Mouse (Mus musculus) forelimb bud, embryonic 11.5 days (tissue): ENCODE measurements around the gene G6pc2.
A peak's percentile ranks its signal among the peaks of the same experiment; 100 is the strongest.

Experiments
- DNase-seq: peaks from one replicate; pipeline ENCODE4 v3.0.0-alpha.2; 2012; ENCODE audit warnings: low read depth, low spot score

The G6pc2 gene

DNA sequence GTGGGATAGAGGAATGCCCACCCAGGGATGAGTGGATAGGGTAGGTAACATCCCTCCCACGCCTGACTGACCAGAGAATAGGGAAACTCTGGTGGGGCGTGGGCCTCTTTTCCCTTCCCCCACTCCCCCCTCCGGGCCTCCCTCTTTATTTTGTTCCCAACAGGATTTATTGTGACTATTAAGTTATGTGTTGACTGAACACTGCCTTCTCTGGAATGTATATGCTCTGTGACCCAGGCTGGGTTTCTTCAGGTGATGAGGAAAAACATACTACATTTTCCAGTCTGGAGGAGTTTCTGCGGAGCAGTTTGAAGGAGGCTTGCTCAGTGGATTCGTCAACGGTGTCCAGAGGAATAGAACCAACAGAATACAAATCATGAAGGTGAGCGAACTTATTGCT lies at the start of gene G6pc2:
G6pc2 (plus strand) TSS at position 301 of the 400 bp plus-strand sequence.
- DNase-seq, result no peak

DNA sequence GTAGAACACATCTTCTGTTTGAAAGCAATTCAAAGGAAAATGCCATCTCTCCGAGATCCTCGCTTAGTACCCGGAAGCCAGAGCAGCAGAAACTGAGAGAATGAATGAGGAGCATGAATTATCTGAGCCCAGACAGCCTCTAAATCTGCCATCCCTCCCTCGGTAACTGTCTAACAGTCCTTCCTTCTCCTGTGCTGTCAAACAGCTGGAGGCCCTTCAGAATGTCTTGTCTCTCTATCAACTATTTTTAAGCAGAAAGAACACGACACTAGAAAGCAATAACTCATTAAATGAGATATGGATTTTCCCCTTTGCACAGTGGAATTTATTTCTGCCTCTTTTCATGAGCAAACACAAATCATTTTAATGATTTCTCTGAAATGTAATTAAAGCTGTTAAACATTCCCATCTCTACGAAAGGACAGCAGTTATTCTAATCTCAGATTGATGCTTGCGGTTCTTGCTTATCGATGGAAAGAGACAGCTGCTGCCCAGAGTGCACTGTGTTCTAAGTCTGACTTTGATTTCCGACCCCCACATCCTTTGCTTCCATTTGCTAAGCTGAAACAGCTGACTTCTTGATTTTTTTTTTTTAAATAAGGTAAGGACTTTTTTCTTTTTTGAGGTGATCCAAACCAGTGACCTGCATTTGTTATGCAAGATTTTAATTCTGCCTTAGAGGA lies 40.3 kb upstream of the G6pc2 start:
- no peak for DNase-seq

DNA sequence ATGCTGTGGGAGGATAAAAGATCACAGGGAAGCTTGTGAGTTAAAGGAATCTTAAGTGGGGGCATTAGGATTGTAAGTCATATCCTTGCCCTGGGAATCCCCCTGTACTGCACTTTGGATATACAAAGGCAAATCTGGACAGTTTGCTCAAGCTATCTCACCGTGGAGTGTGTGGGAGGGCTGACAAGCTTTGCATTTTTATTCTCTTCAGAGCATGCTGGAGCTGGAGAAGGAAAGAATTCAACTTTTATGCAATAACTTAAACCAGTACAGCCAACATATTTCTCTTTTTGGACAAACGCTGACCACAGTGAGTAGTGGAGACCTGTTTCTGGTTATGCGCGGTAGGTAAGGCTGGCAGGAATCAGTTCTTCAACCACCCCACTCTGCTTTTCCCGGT lies 35.6 kb upstream of the G6pc2 start:
- no peak for DNase-seq

DNA sequence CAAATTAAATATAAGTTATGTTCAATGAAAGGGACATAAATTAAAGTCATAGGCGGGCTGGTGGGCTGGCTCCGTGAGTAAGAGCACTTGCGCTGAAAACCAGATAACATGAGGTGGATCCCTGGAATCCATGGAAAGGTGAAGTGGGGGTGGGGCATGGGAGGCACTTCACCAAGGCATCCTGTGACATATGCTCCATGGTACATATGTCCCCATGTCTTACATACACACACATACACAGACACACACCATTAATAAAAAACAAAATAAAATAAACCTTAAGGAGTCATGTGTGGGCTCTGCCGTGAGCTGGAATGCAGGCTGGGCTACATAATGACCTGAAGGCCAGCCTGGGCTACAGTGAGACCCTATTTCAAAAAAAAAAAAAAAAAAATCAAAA lies 31.2 kb upstream of the G6pc2 start:
- DNase-seq, result no peak

DNA sequence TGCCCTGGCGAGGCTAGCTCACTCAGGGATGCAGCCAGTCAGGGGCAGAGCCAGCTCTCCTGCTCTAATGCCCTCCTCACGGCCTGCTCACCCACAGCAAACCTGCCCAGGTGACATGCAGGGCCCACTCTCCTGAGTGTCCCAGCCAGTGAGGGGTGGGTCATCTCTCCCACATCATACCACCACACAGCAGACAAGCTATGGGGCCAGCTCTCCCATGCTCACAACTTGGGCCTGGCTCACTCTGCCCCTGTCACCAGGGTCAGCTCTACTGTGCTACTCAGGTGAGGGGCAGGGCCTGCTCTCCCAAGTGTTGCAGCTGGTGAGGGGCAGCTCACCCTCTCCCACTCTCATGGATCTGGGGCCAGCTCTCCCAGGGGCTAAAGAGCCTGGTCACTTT lies 22.9 kb upstream of the G6pc2 start:
- DNase-seq, result no peak

DNA sequence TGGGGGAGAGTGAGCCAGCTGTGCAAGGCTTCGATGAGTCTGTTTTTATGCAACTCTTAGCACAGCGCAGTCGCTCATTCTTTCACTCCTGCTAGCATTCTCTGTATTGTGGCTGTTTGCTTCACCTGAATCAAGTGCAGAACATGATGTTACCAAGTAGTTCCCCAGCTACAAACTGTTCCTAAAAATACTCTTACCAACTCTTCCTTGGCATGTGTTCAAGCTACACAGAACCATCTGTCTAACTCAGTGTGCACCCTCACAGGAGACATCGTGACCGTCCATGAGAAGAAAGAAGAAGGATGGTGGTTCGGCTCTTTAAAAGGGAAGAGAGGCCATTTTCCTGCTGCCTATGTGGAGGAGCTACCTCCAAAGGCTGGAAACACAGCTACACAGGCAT lies 22.1 kb upstream of the G6pc2 start:
- no peak for DNase-seq

DNA sequence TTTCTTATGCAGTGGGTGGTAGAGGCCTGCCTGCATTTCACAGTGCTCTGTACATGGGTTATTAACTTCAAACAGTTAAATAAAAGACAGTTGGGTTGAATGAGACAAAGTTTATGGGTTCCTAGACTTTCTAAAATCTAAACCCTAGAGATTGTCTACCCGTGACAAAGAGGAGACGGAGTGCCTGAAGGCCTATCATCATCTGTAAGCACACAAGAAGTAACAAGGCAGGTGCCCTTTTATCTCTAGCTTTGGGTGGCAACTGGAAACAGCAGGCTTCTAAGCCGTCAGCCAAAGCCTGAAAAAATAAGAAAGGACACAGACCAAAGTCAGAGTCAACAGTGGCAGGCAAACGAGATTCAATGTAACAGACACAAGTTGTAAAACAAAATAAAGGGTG lies 21.7 kb upstream of the G6pc2 start:
- DNase-seq, result no peak

DNA sequence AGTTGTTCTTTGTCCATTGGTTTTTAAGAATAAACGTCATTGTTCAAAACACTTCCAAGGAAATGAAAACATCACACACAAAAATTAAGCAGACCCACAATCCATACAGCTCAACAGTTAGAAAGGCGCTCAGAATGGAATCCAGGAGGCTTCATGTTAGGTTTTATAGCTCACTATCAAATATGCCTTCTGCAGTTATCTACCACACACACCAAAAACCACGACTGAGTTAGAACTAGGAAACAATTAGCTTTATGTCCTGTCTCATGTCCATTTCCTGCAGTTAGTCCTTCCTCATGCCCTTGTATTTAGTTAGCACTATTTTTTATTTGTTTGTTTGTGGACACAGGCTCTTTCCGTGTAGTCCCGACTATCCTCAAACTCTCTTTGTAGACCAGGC lies 19.8 kb upstream of the G6pc2 start:
- no peak for DNase-seq

DNA sequence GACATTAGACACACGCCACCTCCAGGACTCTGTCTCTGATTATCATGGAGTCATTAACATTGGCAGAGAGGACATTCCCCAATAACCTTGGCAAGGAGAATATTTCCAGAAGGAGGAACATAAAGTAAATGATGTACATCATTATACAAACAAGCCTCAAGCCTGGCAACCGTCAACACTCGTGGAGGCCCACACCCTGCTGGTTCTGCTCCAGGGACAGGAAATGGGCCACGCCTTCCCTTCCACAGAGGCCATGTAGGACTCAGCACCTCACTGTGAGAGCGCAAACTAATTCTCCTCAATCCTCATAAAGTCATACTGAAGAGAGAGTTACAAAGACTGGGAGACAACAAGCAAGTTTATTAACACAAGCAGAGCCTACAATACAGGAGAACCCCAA lies 17.3 kb upstream of the G6pc2 start:
- DNase-seq, result no peak

DNA sequence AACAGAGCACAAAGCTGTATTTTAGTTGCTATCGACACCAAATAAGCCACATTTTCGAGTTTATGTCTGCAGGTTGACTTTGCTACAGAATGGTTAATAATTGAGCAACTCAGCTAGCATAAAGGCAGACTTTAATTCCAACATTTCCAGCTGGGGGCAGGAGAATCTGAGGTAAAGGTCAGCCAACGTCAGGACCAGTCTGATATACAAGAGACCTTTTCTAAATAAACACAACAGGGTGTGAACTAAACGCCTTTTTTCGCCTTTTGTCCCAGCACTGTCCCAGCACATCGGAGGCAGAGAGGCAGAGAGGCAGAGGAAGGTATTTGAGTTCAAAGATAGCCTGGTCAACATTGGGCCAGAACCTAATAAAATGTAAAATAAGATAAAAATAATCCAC lies 5.7 kb upstream of the G6pc2 start:
- no peak for DNase-seq

DNA sequence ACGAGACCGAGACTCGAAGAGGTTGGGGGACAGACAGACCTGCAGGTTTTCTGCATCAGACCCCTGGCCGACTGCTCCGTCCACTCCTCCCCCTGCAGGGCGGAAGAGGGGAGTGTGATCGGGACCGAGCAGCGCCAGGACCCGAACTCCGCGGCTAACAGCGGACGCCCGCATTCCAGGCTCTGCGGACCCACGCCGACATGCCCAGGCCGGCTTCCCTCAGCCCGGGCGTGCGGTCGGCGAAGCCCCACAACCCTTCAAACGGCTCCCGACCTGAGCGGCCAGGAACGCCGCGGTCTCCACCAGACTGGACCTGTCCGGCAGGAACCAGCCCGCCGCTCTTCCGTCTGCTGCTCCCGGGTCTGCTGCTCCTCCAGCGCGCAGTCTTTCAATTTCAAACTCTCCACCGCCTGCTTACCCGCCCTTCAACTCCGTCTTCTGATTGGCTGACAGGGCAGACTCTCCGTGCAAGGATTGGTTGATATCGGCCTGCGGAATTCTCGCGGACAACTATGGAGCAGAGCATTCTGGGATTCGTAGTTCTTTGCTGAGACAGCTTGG lies 5.0 kb upstream of the G6pc2 start, which contains the start of gene Spc25:
Spc25 (minus strand) TSS at position 404 of the 561 bp plus-strand sequence.
- DNase-seq, result peak; percentile 96

DNA sequence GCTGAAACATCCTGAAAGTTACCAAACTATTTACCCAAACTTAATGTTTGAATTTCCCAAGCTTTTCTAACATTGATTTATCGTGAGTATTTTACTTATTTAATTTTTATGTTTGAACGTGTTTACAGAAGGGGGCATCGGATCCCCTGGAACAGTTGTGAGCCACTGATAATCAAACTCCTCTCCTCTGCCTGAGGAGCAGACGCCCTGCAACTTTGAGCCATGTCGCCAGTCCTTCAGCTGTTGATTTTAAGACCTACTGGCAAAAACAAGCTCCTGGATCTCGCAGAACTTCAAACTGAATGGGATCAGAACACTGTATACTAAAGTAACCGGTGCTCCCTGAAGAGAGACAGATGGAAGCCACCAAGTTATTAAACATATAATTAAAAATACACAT lies 4.3 kb upstream of the G6pc2 start:
- no peak for DNase-seq

DNA sequence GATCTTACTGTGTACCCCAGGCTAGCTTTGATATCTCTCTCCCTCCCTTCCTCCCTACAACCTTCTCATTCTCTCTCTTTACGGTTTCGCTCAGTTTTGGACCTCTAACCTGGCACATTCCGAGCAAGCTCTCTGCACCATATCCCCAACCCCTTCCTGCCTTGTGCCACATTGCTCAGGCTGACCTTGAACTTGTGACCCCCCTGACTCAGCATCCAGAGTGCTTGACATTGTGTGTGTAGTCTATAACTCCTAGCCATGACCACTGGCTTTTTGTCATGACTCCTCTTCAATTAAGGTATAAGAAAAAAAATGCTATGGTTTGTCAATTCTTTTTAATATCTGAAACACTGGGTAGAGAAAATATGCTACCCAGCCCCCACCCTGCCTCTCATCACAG lies 1.2 kb upstream of the G6pc2 start:
- DNase-seq, result no peak

DNA sequence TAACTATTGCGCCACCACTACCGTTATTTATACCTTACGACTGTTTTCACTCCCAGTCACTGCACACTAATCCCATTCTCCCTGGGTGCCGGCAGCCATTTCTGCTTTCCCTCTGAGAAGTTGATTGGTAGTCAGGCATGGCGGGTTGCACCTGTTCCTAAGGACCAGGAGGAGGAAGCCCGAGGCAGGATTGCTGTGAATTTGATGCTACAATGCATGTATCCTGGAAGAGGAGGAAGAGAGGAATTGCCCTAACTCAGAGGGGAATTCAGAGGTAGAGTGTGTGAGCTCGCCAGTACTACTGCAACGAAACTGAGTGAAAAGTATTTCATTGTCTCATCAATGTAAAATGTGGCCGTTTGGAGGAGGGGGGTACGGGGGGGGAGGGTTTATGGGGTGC lies 1.8 kb downstream of the G6pc2 start:
- no peak for DNase-seq

DNA sequence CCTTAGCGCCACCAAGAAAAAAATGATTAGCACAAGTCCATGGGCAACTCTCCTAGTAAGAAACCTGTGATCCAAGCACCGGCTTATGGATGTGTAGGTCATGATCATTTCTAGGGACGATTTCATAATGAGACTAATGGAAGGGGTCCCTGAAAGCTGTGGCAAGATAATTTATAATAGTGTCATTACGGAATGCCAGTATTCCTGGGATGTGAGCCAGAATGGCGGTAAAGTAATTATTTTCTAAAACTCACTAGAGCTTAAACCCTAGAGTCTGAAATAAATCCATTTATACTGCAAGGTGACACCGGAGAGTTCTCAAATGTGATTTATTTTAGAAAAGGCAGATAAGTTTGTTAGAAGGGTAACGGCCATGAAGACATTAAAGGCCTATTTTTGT lies 4.4 kb downstream of the G6pc2 start:
- no peak for DNase-seq

DNA sequence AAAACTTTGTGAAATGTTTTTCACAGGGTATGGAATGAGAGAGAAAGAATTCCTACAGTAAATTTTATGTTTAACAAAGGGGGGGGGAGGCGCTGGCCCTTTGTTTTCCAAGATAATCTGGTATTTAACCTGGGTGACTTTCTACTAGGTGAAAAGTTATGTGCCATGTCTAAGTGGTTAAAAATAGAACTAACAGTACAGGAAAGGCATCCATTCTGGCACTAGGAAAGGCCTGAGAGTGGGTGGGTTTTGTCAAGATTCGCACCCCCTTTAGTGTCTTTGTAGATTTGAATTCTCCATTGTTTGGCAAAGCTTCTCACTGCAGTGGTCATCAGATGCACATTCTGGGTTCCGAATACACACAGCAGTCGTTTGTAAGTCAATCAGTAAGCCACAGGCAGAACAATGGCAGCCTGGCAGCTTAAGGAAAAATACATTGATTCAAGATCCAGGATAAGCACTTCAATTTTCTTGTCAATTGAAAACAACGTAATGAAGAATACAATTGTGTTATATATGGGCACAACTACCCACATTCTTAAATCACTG lies 11.1 kb downstream of the G6pc2 start:
- no peak for DNase-seq

DNA sequence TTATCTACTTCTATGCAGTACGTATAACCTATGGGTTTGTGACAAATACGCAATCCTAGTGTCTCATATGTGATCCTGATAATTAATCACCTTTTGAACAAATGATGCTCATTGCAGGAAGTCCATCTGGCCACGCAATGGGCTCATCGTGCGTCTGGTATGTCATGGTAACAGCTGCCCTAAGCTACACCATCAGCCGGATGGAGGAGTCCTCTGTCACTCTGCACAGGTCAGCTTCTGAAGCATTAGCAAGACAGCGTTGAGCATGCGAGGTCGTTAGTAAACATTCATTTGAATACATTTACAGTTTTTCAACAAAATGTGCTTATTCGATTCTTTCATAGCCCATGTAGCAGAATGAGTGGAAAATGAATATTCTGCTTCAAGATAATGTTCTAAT lies 11.9 kb downstream of the G6pc2 start:
- no peak for DNase-seq

DNA sequence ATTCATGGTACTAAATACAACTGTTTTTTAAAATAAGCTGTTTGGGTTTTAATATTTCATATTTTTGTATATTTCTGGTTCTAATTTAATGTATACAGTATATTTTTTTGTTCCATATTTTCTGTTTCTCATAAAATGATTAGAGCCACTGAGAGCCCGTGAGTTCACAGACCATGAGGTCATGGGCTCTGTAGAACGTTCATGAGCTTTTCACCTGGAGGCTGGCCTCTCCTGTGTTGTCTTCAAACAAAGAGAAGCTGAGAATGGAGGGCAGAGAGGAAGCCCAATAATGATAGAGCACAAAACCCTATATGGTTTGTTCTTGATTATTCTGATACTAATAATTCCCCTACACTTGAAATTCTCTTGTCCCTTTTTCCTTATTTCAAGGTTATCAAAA lies 13.9 kb downstream of the G6pc2 start:
- DNase-seq, result no peak

DNA sequence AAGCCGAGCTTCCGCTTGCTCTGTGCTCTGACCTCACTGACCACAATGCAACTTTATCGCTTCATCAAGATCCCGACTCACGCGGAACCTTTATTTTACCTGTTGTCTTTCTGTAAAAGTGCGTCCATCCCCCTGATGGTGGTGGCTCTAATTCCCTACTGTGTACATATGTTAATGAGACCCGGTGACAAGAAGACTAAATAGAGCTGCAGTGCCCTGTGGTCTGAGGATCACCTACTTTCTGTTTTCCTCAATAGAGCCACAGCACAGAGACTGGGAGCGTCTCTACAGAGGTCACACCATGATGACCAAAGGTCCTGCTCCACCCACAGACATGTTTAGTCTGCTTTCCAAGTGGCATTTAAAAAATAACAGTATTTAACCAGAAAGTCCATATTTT lies 16.0 kb downstream of the G6pc2 start:
- no peak for DNase-seq

DNA sequence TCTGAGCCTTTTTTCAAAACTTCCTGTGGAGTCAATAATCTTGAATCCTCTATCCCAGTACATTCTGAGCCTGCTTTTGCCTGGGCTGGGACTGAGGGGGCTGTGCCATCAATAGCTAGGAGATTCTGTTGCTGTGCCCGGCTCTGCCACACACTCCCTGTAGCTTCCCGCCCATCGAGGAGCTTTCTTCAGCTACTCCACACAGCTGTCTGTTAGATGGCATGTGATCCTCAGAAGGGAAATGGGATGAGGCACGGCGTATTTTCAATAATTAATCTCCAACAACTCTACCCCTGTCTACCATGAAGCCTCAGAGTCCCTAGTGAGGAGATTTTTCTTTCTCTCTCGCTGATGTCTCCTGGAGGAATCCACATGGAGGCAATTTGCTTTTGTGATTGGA lies 17.8 kb downstream of the G6pc2 start:
- no peak for DNase-seq

DNA sequence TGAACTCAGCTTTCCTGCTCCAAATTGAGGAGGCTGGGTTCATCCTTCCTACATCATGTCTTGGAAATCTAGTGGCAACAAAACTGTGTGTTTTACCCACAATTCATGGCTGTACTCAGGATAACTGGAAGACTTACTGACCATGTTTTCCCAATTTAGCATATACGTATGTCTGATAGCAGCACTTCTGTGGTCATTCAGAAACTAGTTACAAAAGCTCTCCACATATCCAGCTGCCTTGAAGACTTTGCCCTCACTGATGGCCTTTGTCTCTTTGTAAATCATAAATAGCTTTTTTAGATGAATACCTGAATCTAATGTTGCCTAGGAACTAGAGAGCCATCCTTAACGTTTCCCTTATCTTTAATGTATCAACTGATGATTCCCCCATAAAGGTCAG lies 19.3 kb downstream of the G6pc2 start:
- DNase-seq, result no peak

DNA sequence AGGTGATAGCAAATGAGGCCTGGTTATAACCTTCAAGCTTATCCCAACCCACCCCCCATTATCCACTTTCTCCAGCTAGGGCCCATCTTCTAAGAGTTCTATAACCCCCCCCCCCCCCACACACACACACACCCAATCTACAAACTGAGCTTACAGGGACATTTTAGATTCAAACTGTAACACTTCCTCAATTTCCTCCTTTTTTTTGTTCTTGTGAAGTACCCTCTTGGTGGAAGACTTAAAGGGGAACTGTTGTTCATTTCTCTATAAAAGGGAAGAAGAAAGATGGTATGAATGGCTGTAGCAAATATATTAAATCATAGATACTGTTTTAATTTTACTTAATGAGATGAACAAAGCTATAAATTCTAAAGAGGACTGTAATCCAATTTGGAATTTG lies 21.2 kb downstream of the G6pc2 start:
- no peak for DNase-seq

DNA sequence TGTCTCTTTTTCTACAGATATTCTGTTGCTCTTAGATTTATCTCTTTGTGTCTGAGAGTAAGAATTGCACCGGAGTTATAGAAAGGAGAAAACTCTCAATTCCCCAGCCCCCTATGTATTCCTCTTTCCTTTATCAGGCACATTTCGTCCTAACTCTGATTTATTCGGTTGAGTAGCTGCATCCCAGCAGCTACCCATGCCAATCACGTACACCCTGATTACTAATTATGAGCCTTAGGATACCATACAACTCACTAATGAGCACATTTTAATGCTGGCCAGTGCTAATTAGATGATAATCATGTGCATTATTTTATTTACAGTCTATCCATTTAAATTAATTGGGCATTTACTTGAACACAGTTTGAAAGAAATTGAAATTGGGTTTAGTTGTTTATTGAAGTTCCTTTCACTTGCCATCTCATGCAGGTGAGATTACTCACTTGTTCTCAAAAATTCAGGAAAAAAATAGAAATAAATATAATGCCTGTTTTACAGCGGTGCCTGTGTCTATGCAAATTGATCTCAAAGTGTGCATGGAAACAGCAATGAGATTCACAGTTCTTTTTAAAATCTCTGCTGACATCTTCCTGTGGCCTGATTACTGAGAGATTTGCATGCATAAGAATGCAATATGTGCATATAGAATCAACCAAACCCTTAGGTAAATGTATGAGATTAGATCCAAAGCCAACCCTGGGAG lies 24.3 kb downstream of the G6pc2 start:
- DNase-seq, result no peak
